Mouse (Mus musculus): ENCODE data around the gene Nfkb1.

- TF ChIP-seq CTCF (conservative IDR thresholded peaks at IDR 0.05; ENCODE audit: low read length): no peak
- TF ChIP-seq NANOG (IDR thresholded peaks at IDR 0.05; ENCODE audit: borderline replicate concordance, low read length): no peak
These were observed 27.8 kb upstream of the Nfkb1 start for GRCm38 (mm10) chr3:135719179-135719532.
